Mouse (Mus musculus) kidney, adult 11 months (tissue): ENCODE data around the gene Clic1.
"Not testable (repeated sequence)": the region's sequence is repeated elsewhere in the genome, so short reads cannot be mapped to it uniquely, and the experiment has no call there.

Experiments
- DNase-seq: peaks from one replicate; pipeline ENCODE4 v3.0.0; 2022

Clic1 gene

DNA sequence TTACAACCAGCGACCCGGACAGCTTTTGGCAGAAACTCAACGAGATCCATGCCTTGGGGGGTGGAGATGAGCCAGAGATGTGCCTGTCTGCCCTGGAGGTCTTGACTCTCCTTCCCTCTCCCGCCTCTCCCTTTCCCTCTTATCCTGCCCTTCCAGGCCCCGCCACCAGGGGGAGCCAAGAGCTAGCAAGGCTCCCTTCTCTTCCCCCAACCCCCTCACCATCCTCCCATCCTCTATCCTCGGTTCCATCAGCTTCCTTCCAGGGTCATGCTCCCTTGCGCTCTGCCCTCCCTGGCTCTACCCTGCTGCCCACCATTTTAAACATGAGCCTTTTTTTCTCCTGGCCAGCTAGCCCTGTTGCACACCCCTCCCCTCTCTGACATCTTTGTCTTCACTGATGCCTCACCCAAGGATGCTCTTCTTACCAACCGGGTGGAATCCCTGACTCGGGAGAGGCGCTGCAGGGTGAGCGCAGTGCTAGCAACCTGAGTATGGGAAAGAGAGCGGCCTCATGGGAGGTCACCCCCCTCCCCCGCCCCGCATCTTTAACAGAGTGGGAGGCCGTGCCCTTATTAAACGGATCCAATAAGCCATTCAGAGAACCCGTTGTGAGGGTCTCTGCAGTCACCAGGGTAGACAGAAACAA lies 28.5 kb upstream of the Clic1 start:
- DNase-seq: peak; percentile 74

DNA sequence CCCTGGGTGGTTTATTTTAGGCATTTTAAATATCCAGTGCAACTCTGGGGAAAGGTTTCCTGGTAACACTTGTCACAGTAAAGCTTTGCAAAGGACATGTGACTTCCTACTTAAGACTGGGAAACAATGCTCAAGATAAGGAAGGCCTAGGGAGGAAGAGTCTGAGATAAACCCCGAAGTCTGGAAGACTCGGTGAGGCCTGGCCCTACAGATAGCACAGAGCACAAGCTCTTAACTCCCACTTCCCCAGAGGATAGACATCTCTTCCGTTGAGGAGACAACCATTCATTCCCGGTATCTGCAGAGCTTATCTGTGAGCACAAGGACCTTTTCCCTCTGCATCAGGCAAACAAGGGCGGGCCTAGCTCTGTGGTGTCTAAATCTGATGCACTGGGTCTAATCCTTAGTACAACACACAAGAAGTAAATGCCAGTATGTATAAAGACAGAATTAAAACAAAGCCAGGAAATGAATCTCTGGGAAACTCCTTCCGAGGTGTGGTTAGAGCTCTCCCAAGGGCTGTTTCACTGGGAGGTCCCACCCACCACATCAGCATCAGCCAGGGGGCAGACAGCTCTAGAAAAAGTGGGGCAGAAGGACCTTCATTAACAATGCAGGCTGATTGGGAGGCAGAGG lies 27.8 kb upstream of the Clic1 start:
- no peak for DNase-seq

DNA sequence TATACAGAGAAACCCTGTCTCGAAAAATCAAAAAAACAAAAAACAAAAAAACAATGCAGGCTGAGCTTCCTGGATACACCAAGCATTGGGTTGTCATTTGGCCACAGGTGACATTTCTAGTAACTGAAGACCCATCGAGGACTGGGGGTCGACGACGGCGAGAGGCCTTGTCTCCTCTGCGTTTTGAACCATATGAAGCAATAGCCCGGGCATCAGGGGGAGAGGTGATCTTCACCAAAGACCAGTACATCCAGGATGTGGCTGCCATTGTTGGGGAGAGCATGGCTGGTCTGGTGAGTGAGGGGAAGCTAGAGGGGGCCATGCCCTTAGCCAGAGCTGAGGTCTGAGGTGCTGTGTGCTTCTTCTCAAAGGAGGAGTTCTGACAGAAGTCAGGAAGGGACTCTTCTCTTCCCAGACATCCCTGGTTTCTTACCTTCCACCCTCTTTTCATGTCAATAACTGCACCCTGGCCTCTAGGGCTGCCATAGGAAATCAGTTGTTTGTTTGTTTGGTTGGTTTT lies 27.2 kb upstream of the Clic1 start:
- DNase-seq: no peak

DNA sequence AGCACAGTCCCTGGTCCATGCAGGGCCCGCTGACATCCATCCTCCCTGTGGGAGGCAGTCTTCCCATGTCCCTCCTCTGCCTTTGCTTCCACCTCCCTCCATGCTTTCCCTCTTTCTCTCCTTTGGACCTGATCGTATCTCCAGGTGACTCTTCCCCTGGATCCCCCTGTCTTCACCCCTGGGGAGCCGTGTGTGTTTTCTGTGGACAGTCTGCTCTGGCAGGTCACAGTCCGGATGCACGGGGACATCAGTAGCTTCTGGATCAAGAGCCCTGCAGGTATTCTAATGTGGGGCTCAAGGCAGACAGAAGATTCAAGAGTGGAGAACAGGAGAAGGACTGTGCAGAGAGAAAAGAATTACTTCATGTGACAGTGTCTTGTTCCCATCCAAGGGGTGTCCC lies 26.5 kb upstream of the Clic1 start:
- DNase-seq: no peak

DNA sequence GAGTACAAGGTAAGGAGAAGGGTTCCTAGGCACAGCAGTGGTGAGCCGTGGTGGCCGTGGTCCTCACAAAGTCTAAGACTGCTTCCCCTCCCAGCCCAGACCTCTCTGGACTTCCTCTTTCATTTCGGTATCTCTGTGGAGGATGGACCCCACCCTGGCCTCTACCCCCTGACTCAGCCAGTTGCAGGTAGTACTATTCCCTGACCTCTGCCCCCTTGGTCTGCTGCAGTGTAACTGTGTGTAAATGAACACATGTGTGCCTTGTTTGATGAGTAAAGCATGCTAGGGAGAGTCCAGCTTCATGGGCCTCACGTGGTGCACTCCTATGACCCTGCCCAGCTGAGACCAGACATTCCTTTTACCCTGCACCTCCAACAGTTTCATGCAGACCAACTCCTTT lies 26.0 kb upstream of the Clic1 start:
- DNase-seq: no peak

DNA sequence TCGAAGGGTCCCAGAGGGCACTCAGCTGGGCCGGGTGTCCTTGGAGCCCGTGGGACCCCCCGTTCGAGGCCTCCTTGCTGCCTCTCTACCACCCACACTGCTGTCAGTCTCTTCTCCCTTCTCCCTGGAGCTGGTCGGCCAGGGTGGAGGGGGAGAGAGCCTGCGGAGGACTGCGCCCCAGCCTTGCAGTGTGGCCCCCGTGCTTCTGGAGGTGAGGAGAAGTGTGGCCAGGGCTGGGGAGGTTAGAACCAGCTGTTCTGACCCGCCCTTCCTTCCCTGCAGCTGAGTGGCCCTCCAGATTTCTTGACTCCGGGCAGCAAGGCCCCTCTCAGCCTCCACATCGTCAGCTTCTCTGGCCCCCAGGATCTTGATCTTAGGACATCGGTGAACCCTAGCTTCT lies 25.5 kb upstream of the Clic1 start:
- no peak for DNase-seq

DNA sequence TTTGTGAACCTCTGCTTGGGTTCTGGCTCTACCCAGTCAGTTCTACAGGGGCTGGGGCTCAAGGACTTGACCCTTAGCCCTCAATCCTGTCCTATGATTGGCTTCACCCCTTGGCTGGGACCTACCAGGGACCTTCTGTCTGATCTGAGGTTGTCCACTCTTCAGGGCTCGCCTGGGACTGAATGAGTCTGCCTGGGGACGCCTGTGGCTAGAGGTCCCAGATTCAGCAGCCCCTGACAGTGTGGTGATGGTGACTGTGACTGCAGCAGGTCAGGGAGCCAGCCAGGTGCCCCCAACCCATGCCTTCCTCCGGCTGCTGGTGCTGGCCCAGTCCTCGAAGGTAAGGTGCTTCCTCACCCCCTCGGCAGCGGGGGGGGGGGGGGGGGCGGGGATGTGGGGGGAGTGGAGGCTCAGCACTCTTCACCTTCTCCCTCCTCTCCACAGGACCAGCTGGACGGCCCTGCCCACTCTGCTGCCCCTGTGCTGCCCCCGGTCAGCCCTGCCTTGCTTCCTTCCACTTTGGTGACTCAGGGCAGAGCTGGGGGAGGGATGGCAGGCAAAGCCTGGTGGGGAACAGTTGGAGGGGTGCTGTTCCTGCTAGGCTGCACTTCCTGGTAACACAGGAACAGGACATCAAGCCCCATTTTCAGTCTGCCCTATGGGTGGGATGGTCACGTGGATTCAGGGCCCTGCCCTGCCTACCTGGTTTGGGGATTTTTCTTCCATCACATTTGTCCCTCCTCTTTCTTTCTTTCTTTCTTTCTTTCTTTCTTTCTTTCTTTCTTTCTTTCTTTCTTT lies 24.9 kb upstream of the Clic1 start:
- DNase-seq: no peak

DNA sequence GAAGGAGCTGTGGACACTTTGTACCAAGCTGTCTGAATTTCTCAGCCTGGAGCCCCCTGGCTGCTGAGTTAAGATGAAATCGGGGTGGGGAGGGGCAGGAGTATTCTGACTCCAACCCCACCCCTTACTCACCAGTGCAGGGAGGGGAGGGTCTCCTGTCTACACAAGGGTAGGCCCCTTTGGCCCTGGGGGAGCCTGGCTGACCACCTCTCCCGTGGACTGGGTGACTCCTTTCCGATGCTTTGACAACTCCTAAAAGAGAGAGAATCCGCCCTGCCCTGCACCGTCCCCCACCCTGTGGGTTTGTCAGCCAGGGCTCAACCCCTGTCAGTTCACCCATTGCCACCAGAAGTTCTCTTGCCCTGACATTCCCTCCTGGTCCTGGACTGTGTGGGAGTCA lies 23.6 kb upstream of the Clic1 start:
- DNase-seq: no peak

DNA sequence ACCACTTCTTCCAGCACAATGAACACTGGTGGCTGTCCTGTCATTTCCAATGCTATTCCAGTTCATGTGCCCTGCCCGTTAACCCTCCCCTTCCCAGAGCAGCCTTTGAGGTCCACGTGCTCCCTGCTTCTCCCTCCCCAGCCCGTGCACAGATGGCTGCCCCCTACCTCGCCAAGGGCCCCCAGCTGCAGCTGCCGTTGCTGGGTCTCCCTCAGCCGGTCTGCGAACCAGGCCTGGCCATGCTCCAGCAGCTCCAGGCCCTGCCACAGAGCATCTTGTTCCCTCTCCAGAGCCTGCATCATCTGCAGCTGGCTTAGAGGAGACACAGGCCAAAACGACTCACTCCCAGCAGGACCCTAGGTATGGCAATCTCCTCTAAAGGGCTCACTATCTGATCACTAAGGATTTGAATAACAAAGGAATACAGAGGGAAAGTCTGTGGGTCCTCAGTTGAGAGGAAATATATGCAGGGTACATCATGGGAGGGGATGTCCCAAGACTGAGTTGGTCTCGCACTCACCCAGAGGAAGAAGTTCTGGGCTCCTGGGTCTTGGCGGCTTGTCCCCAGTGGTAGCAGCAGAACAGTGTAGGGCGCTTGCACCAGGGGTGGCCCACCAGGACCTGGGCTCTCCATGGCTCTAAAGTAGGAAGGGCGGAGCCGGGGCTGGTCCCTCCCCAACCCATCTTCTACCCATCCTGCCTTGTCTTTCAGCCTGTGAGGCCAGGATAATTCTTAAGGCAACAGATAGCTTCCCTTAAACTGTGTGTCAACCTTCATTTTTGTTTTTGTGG lies 22.3 kb upstream of the Clic1 start, which contains the start of gene Sapcd1:
Gene Sapcd1 (minus strand): TSS at position 740 of the 792 bp plus-strand sequence.
- DNase-seq: no peak

DNA sequence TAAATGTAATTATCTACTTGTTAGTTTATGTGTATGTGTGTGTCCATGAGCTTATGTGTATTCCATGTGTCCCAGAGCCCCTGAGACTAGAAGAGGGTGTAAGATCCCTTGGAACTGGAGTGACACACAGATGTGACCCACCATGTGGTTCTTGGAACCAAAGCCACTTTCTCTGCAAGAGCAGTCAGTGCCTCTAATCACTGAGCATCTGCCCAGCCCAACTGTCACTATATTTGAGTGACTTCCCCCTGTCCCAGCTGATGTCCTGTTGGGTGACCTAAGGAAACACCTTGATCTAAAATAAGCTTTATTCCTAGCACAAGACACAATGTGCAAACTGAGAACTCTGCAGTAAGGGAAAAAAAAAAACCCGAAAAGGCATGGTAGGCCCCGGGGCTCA lies 21.5 kb upstream of the Clic1 start:
- DNase-seq: no peak

DNA sequence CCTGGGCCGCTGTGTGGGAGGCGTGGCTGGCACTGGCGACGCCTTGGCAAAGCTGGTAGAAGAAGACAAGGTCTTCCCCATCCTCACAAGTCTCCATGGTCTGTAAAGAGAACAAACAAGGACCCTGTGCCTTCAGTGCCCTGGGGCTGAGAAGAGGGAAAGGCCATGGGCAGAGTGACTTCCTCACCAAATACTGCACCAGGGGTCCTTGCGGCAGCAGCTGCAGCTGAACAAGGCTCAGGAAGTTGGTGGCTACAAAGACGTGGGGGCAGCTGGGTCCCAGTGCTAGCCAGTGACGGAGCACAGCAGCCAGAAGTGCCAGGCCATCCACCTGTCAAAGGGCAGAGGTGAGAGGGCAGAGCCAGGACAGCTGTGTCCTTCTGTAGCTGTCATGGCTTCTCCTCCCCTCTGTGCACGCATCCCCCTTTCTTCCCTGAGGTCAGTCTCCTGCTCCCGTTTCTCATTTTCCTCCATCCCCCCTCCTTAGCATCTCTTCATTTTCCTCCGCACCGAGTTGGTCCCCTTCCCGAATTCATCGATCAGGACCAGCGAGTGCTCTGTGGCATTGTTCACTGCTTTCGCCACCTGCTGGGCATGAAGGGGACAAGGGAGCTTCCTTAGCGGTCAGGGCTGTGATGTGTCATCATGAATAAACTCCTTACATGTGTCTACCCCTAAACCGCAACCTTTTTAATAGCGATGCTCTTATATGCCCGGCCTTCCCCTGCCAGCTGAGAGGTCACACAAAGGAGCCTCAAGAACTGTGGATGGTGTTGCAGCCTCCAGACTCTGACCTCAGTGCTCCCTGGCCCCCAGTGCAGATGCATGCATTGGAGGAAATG lies 19.9 kb upstream of the Clic1 start:
- no peak for DNase-seq

DNA sequence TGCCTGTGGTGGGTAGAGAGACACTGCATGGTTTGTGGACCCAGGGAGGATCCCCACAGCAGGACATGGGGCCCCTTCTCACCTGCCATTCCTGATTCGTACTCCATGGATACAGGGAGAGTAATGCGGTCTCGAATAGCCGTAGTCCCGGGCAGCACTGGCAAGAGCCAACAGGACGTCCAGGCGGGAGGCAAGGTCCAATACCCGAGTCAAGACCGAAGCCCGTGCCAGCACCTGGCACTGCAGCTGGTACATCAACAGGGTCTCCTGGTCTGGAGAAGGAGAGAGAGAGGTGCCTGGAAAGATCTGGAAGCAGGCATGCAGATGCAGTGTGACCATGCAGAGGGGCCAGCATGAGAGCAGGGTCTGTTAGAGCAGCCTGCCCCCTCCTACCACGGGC lies 18.5 kb upstream of the Clic1 start:
- DNase-seq: no peak

DNA sequence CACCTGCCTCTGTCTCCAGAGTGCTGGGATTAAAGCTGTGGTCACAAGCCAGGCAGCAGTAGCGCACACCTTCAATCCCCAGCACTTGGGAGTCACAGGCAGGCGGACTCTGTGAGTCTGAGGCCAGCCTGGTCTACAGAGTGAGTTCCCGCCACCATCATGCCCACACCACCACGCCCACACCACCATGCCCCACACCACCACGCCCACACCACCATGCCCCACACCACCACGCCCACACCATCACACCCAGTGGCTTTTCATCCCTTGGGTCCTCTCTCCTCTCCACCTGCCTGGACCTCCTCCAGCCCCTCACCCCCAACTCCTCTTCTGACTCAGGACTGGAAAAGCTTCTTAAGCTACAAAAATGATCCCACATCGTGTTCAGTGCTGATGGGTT lies 17.9 kb upstream of the Clic1 start:
- no peak for DNase-seq

DNA sequence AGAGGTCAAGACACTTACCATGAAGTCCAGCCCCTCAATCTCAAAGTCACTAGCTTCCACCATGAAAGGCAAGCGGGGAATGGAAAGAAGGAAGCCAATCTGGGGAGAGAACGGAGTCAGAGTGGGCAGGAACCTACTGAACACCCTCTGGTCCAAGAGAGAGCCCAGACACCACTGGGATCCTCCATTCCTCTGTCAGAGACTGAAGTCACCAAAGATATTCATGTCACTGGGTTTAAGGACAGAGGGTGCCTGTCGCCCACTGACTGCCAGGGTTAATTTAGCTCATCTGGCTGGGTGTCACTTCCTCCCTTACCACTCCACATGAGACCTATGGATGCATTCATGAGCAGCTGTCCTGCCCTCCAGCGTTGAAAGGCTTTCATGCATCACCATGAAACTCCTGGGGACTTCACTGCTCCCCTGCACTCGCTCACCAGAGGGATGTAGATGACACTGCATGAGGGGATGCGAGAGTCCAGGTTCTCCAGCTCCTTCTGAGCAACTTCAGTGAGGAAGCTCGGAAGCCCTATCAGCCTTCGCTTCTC lies 17.4 kb upstream of the Clic1 start:
- no peak for DNase-seq

DNA sequence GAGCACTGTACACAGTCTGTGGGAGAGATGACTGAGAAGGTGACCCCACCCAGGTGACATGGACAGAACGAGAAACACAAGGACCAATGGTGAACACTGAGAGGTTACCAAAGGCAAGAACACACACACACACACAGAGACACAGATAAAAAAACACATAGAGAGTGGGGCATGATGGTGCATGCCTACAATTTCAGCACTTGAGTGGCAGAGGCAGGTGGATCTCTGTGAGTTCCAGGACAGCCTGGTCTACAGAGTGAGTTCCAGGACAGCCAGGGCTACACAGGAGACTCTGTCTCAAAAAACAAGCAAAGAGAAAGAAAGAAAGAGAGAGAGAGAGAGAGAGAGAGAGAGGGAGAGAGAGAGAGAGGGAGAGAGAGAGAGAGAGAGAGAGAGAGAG lies 16.1 kb upstream of the Clic1 start:
- DNase-seq: not testable (repeated sequence)

DNA sequence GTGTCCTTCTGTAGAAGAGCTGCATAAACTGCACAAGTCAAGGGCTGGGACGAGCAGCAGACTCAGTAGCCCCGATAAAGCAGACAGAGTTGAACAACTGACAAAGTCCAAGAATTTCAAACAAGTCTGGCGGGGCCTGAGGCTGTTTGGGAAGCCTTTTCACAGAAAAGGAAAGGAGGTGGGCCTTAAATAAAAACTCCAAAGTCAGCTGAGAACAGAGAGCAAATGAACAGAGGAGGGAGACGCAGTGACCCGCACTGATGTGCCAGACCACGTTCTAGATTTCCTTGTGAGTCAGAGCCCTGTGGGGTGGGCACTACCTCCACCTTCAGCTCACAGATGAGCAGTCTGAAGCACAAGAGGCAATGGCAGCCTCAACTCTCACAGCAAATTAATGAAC lies 14.9 kb upstream of the Clic1 start:
- no peak for DNase-seq

DNA sequence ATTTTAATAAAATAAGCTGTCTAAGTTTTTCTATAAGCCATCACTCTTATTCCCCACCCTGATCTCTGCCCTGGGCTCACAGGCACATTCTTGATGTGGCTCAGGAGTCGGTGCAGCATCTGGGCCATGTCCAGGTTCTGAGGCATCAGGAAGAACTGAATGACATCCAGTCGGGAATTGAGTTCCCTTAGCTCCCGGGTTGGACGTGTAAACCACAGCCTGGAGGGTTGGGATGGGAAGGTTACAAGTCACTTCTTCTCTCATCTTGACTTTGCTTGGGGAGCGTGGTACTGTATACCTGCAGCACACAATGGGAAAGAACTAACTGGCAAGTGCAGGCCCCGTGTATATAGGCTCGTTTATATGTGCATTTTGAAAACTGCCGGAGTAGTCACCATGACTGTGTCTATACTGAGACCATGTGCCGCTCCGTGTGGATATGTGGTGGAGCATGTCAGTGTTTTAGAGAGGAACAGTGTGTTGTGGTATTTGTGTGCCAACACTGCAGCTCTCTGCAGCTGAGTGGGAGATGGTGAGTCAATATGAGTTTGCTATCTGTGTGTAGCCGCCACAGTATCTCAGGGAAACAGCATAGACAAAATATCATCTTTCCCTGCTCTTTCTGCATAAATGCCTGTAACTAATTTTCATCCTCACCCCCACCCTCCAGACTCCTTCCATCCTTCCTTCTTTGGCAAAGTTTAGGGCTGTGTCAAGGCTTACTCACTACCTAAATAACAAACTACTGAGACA lies 10.5 kb upstream of the Clic1 start:
- no peak for DNase-seq

DNA sequence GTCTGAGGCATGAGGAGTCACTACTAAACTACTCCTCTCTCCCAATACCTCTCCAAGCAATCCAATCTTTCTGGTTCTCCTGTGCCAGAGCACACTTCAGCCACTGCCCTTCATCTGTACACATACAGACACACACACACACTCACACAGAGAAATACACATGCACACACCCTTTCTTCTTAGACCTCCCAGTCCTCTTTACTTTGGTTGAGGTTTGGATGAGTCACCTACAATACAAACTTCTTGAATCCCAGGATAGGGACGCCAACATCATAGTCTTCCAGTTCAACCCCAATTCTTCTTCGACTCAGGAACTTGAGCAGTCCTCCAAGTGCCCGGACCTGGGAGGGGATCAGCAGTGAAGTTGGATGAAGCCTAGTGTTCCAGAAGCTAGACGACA lies 6.0 kb upstream of the Clic1 start:
- no peak for DNase-seq

DNA sequence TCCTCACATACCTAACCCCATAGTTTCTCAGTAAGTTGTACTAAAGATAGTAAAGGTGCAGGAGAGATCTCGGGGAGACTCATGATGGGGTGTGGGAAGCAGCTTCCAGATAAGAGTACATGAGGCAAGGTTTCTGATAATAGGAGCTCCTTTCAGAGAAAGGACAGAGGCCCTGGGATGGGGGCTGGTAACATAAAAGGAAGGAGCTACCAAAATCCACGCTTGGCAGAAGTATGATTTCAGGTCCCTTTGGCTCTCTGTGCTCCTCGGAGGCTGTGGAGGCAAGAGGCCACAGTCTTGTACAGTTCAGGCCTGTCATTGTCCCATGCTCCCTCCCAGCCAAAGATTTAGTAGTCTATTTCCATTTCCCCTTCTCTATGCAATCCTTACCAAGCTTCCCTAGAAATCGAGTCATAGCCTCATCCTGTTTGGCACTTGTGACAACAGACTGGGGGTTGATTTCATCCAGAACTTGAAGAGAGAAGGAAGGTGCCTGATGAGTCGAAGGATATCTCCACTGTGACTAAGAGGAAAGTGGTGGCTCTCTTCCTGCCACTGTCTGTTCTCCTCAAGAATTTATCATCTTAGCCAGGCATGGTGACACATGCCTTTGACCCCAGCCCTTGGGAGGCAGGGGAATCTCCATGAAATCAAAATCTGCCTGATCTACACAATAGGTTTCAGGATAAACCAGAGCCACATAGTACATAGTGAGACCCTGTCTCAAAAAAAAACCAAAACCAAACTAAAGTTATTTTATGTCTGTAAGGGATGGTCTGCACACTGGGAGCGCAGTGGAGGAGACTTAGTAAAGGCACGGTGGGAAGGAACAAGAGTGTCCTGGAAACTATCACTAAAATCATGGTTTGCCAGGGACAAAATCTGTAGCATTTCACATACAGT lies 4.6 kb upstream of the Clic1 start:
- no peak for DNase-seq
